Mouse (Mus musculus): ENCODE data around the gene Nlrx1. TPM values are rescaled to one million over a fixed set of nuclear protein-coding genes. Genes with fewer than 3 reads are reported as not detected.

Gene Nlrx1
- polyA plus RNA-seq, 1 experiment = 7.2 TPM

GRCm38 (mm10) chr9:44237128-44237527 is 31.3 kb downstream of the Nlrx1 start:
- no peak overlapping the region for H3ac ChIP-seq (ENCODE audit: control insufficient read depth, insufficient read length)
- H3K36me3 ChIP-seq (ENCODE audit: control insufficient read depth, insufficient read depth) = no peaks in the 10 kb centered on the region
- H3K4me2 ChIP-seq (ENCODE audit: low read depth) = no peak overlapping the region
- TF ChIP-seq SRF (IDR thresholded peaks at IDR 0.05; ENCODE audit: control insufficient read depth, insufficient read length, low read depth) (no peak), POLR2A (IDR thresholded peaks at IDR 0.05; ENCODE audit: insufficient read length, low read depth) (no peak), MYOG (IDR thresholded peaks at IDR 0.05; ENCODE audit: control insufficient read depth in 1 of 3, insufficient read depth in 1 of 3, insufficient read length in 2 of 3, low read depth in 2 of 3) (no peak), MAX (IDR thresholded peaks at IDR 0.05; ENCODE audit: low read depth) (no peak), E2F4 (IDR thresholded peaks at IDR 0.05; ENCODE audit: insufficient read depth) (no peak), CEBPB (IDR thresholded peaks at IDR 0.05; ENCODE audit: insufficient read depth, poor library complexity, severe bottlenecking) (no peak), USF1 (IDR thresholded peaks at IDR 0.05; ENCODE audit: low read depth) (no peak), MYOD1 (IDR thresholded peaks at IDR 0.05; ENCODE audit: control insufficient read depth in 1 of 3, insufficient read length in 2 of 3, low read depth in 2 of 3) (no peak), TCF3 (IDR thresholded peaks at IDR 0.05; ENCODE audit: insufficient read length, low read depth) (no peak), REST (IDR thresholded peaks at IDR 0.05; ENCODE audit: insufficient read depth, insufficient read length) (no peak), TCF12 (IDR thresholded peaks at IDR 0.05; ENCODE audit: insufficient read depth, poor library complexity, severe bottlenecking) (no peak)
- no peak overlapping the region for H3K4me3 ChIP-seq
- H3K79me2 ChIP-seq (ENCODE audit: control insufficient read depth, insufficient read depth) = peaks cover 12% of the 10 kb centered on the region
- H3K27me3 ChIP-seq (ENCODE audit: control insufficient read depth, insufficient read depth, insufficient read length) = no peaks in the 10 kb centered on the region

GRCm38 (mm10) chr9:44236601-44237000 is 31.8 kb downstream of the Nlrx1 start:
- no peak for TF ChIP-seq MYOG (IDR thresholded peaks at IDR 0.05; ENCODE audit: control insufficient read depth in 1 of 3, insufficient read depth in 1 of 3, insufficient read length in 2 of 3, low read depth in 2 of 3)
- TF ChIP-seq POLR2A (IDR thresholded peaks at IDR 0.05; ENCODE audit: insufficient read length, low read depth) = no peak
- TF ChIP-seq SRF (IDR thresholded peaks at IDR 0.05; ENCODE audit: control insufficient read depth, insufficient read length, low read depth) = no peak
- TF ChIP-seq POLR2AphosphoS2 (IDR thresholded peaks at IDR 0.05; ENCODE audit: insufficient read length, low read depth) = no peak
- no peak for TF ChIP-seq CEBPB (IDR thresholded peaks at IDR 0.05; ENCODE audit: insufficient read depth, poor library complexity, severe bottlenecking)
- Histone ChIP-seq H3K27me3 (ENCODE audit: control insufficient read depth, insufficient read depth, insufficient read length) (no peaks in the 10 kb centered on the region), H3K4me2 (ENCODE audit: low read depth) (no peak overlapping the region), H3K79me2 (ENCODE audit: control insufficient read depth, insufficient read depth) (peaks cover 17% of the 10 kb centered on the region), H3K36me3 (ENCODE audit: control insufficient read depth, insufficient read depth) (no peaks in the 10 kb centered on the region), H3K4me3 (no peak overlapping the region), H3ac (ENCODE audit: control insufficient read depth, insufficient read length) (no peak overlapping the region)

- TF ChIP-seq CEBPB (IDR thresholded peaks at IDR 0.05; ENCODE audit: insufficient read depth, poor library complexity, severe bottlenecking) (no peak), USF1 (IDR thresholded peaks at IDR 0.05; ENCODE audit: low read depth) (no peak), SRF (IDR thresholded peaks at IDR 0.05; ENCODE audit: control insufficient read depth, insufficient read length, low read depth) (no peak), POLR2A (IDR thresholded peaks at IDR 0.05; ENCODE audit: insufficient read length, low read depth) (no peak), MAX (IDR thresholded peaks at IDR 0.05; ENCODE audit: low read depth) (no peak)
- Histone ChIP-seq H3K4me3 (peak overlapping the region; percentile 67), H3K4me2 (ENCODE audit: low read depth) (peak overlapping the region; percentile 61), H3ac (ENCODE audit: control insufficient read depth, insufficient read length) (no peak overlapping the region), H3K79me2 (ENCODE audit: control insufficient read depth, insufficient read depth) (peaks cover 32% of the 10 kb centered on the region), H3K36me3 (ENCODE audit: control insufficient read depth, insufficient read depth) (no peaks in the 10 kb centered on the region), H3K27me3 (ENCODE audit: control insufficient read depth, insufficient read depth, insufficient read length) (no peaks in the 10 kb centered on the region)
Measured at GRCm38 (mm10) chr9:44234479-44235427, 33.6 kb downstream of the Nlrx1 start.

GRCm38 (mm10) chr9:44233802-44234478 is 34.5 kb downstream of the Nlrx1 start, which contains the start of gene Cbl:
TSS of gene Cbl (minus strand) at chr9:44234049.
- peak within 1 kb of the TSS; percentile 79 for H3K4me2 ChIP-seq (ENCODE audit: low read depth)
- no peaks in the 10 kb centered on the region for H3K36me3 ChIP-seq (ENCODE audit: control insufficient read depth, insufficient read depth)
- TF ChIP-seq CEBPB (IDR thresholded peaks at IDR 0.05; ENCODE audit: insufficient read depth, poor library complexity, severe bottlenecking) (no peak), SRF (IDR thresholded peaks at IDR 0.05; ENCODE audit: control insufficient read depth, insufficient read length, low read depth) (no peak), POLR2AphosphoS2 (IDR thresholded peaks at IDR 0.05; ENCODE audit: insufficient read length, low read depth) (peak; percentile 32), MYOG (IDR thresholded peaks at IDR 0.05; ENCODE audit: control insufficient read depth in 1 of 3, insufficient read depth in 1 of 3, insufficient read length in 2 of 3, low read depth in 2 of 3) (peak in 1 of 3 experiments; percentile 2), E2F4 (IDR thresholded peaks at IDR 0.05; ENCODE audit: insufficient read depth) (peak; percentile 41), POLR2A (IDR thresholded peaks at IDR 0.05; ENCODE audit: insufficient read length, low read depth) (peak; percentile 66)
- peak within 1 kb of the TSS; percentile 58 for H3ac ChIP-seq (ENCODE audit: control insufficient read depth, insufficient read length)
- peaks cover 40% of the 10 kb centered on the region for H3K79me2 ChIP-seq (ENCODE audit: control insufficient read depth, insufficient read depth)
- H3K27me3 ChIP-seq (ENCODE audit: control insufficient read depth, insufficient read depth, insufficient read length) = no peaks in the 10 kb centered on the region
- peak within 1 kb of the TSS; percentile 67 for H3K4me3 ChIP-seq

Measured in myocyte (in vitro differentiated cells).